Mouse (Mus musculus): ENCODE data around the gene Usp24. TPM values are rescaled to one million over a fixed set of nuclear protein-coding genes. Genes with fewer than 3 reads are reported as not detected.

Usp24 gene
- polyA plus RNA-seq (2012; rRNA removed) = 4.7 and 6.6 TPM in 2 replicates

GRCm38 (mm10) chr4:106315921-106316350 lies at the start of gene Usp24:
Usp24 (plus strand) TSS chr4:106316213.

Other genes starting within 250 kb of the Usp24 start
- 0.52 and 1.5 TPM in 2 replicates for gene Pcsk9, start 148.1 kb downstream of the Usp24 start, polyA plus RNA-seq (2012; rRNA removed)
- gene Bsnd, start 176.1 kb downstream of the Usp24 start, polyA plus RNA-seq (2012; rRNA removed) = 0.09 TPM in 1 of 2 replicates, not detected in the other
- gene Dhcr24, start 244.8 kb downstream of the Usp24 start, polyA plus RNA-seq (2012; rRNA removed) = 54.1 and 65.5 TPM in 2 replicates